ENCODE assay signal across 13 mouse cellular contexts in the genomic region with DNA sequence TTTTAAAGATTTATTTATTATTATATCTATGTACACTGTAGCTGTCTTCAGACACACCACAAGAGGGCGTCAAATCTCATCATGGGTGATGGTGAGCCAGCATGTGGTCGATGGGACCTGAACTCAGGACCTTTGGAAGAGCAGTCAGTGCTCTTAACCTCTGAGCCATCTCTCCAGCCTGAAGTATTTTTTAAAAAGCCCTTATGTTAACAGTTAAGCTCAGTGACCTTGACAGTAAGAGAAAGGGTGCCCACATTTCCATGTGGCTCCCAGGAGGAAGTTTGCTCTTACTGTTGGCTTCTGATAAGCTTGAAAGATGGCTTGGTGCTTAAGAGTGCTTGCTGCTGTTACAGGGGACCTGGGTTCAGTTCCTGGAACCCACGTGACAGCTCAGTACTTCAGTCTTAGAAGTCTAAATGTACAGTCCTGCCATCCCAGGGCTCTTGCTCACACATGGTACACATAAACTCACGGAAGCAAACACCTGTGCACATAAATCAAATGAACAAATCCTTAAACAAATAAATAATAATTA. TPM values are rescaled to one million over a fixed set of nuclear protein-coding genes. Genes with fewer than 3 reads are reported as not detected.
DNase-seq lines count a peak whose midpoint lies in the region; ATAC-seq and TF ChIP-seq lines count a peak whose summit lies in the region.
"Had no signal": no experiment of that assay in that cellular context is flagged by ENCODE, and none has a peak within 500 bp of the region (broad histone marks: within the 10 kb centered on the region; RNA-seq: fewer than 3 reads in every experiment).

No protein-coding gene starts in this region.

- peaks cover 4% of the 10 kb centered on the region; the same call in 1 of the 2 replicates for H3K36me3 ChIP-seq in kidney, postnatal 0 days (ENCODE audit: insufficient read depth, low read length)
- H3K36me3 ChIP-seq in G1E (replicated peaks): peaks cover 48% of the 10 kb centered on the region
- peaks cover 4% of the 10 kb centered on the region for H3K36me3 ChIP-seq in intestine, postnatal 0 days (ENCODE audit: control insufficient read depth, insufficient read depth)
- peaks cover 1% of the 10 kb centered on the region; the same call in 1 of the 2 replicates for H3K36me3 ChIP-seq in splenic B cell, adult 2 months (ENCODE audit: control insufficient read depth, insufficient read depth, low read length, poor library complexity, severe bottlenecking)
- peaks cover 16% of the 10 kb centered on the region for H3K36me3 ChIP-seq in neural tube, embryonic 15.5 days

- no peaks in the 10 kb centered on the region for H3K9me3 ChIP-seq in kidney, postnatal 0 days (replicated peaks; ENCODE audit: low read length)
- H3K9me3 ChIP-seq in G1E (replicated peaks): peaks cover 4% of the 10 kb centered on the region
- no peaks in the 10 kb centered on the region for H3K9me3 ChIP-seq in intestine, postnatal 0 days (ENCODE audit: control insufficient read depth)
- H3K9me3 ChIP-seq in neural tube, embryonic 15.5 days (replicated peaks): no peaks in the 10 kb centered on the region
- H3K9me3 ChIP-seq: embryonic facial prominence, embryonic 13.5 days had no signal

- H3K4me2 ChIP-seq in kidney, postnatal 0 days (ENCODE audit: low read length): no peak overlapping the region
- no peak overlapping the region; the same call in 1 of the 2 replicates for H3K4me2 ChIP-seq in intestine, postnatal 0 days (replicated peaks; ENCODE audit: low read depth)
- H3K4me2 ChIP-seq in neural tube, embryonic 15.5 days: no peak overlapping the region

- H3K9ac ChIP-seq in kidney, postnatal 0 days (ENCODE audit: low read depth, low read length): no peak overlapping the region
- H3K9ac ChIP-seq in intestine, postnatal 0 days (ENCODE audit: low read depth, low read length): no peak overlapping the region
- H3K9ac ChIP-seq in neural tube, embryonic 15.5 days (replicated peaks): no peak overlapping the region

- 0 out of 2 replicates have a peak, but pooled peaks have one; percentile 7 for TF ChIP-seq CTCF in kidney, postnatal 0 days (IDR thresholded peaks at IDR 0.05; ENCODE audit: low read depth)
- no peak for TF ChIP-seq CTCF in G1E (IDR thresholded peaks at IDR 0.05; ENCODE audit: low read depth, low read length)
- peak; percentile 5; the same call in 1 of the 2 replicates for TF ChIP-seq CTCF in intestine, postnatal 0 days (IDR thresholded peaks at IDR 0.05; ENCODE audit: low read depth)

- WGBS in kidney, postnatal 0 days: 76% methylated on average over 4 of the region's 4 CpGs
- 81% methylated on average over 4 of the region's 4 CpGs for WGBS in intestine, postnatal 0 days
- WGBS in neural tube, embryonic 15.5 days: 90% methylated on average over 4 of the region's 4 CpGs

- no peak for DNase-seq in kidney, postnatal 0 days (ENCODE audit: low spot score)
- DNase-seq in kidney, adult 9 months: no peak
- DNase-seq in G1E (ENCODE audit: low spot score): peak; percentile 11
- peak; percentile 2 for DNase-seq in splenic B cell, adult 2 months (ENCODE audit: low read depth, low spot score)
- DNase-seq in testis, postnatal 14 days (ENCODE audit: low spot score): no peak
- DNase-seq: heart, adult 18-20 months; left cerebral cortex, postnatal 4 days; thymus, postnatal 36 days had no signal

- H3K4me3 ChIP-seq in kidney, postnatal 0 days (replicated peaks; ENCODE audit: low read depth, low read length): no peak overlapping the region
- H3K4me3 ChIP-seq in G1E (ENCODE audit: low read depth, low read length): peak overlapping the region; percentile 87; the same call in 1 of the 2 replicates
- no peak overlapping the region for H3K4me3 ChIP-seq in intestine, postnatal 0 days (ENCODE audit: low read depth, low read length)
- no peak overlapping the region for H3K4me3 ChIP-seq in neural tube, embryonic 15.5 days (replicated peaks)

- no peak for ATAC-seq in kidney, postnatal 0 days (replicated peaks; ENCODE audit: low FRiP score, low read depth)
- peak; percentile 42 for ATAC-seq in G1E (ENCODE audit: extremely low read depth, insufficient number of reproducible peaks, low FRiP score, poor library complexity, severe bottlenecking)
- ATAC-seq in intestine, postnatal 0 days: no peak
- ATAC-seq in neural tube, embryonic 15.5 days (ENCODE audit: low FRiP score): no peak
- ATAC-seq: activated CD4-positive, CD25-positive, alpha-beta regulatory T cell, adult 4 months had no signal

- no peak overlapping the region for H3K27ac ChIP-seq in kidney, postnatal 0 days
- no peak overlapping the region for H3K27ac ChIP-seq in intestine, postnatal 0 days (ENCODE audit: low read depth, low read length)
- H3K27ac ChIP-seq in neural tube, embryonic 15.5 days (replicated peaks): no peak overlapping the region
- H3K27ac ChIP-seq: embryonic facial prominence, embryonic 13.5 days; macrophage had no signal

- H3K4me1 ChIP-seq in kidney, postnatal 0 days (replicated peaks; ENCODE audit: insufficient read depth, low read length): no peaks in the 10 kb centered on the region
- peaks cover 41% of the 10 kb centered on the region for H3K4me1 ChIP-seq in G1E (ENCODE audit: insufficient read depth, low read depth, low read length)
- H3K4me1 ChIP-seq in intestine, postnatal 0 days (replicated peaks; ENCODE audit: control insufficient read depth, insufficient read depth, low read length): no peaks in the 10 kb centered on the region
- H3K4me1 ChIP-seq in neural tube, embryonic 15.5 days: peaks cover 22% of the 10 kb centered on the region

- no peaks in the 10 kb centered on the region for H3K27me3 ChIP-seq in kidney, postnatal 0 days (ENCODE audit: insufficient read depth, low read length)
- H3K27me3 ChIP-seq in G1E (ENCODE audit: insufficient read depth, low read length): no peaks in the 10 kb centered on the region
- H3K27me3 ChIP-seq in intestine, postnatal 0 days (replicated peaks; ENCODE audit: control insufficient read depth, insufficient read depth, low read length): no peaks in the 10 kb centered on the region
- H3K27me3 ChIP-seq in splenic B cell, adult 2 months (ENCODE audit: control insufficient read depth, insufficient read depth, low read length, poor library complexity, severe bottlenecking): no peaks in the 10 kb centered on the region
- H3K27me3 ChIP-seq in neural tube, embryonic 15.5 days (replicated peaks): no peaks in the 10 kb centered on the region
- H3K27me3 ChIP-seq: embryonic facial prominence, embryonic 13.5 days had no signal

RNA-seq across cellular contexts. Expression of gene Rint1, which starts 1.6 kb away (rescaled TPM):
- polyA plus RNA-seq in kidney, postnatal 0 days (2015; fragmentation: Nextera tagmentation; extraction: Ambion mirVana): 26.8 and 29.5 TPM in 2 replicates
- 32.4 and 34.2 TPM in 2 replicates for total RNA-seq in G1E (2014; fragmentation: Nextera tagmentation)
- total RNA-seq in G1E (2017): 45.2 and 67.0 TPM in 2 replicates
- polyA plus RNA-seq in G1E (2012): 12.9 and 13.8 TPM in 2 replicates
- polyA plus RNA-seq in intestine, postnatal 0 days (2015; fragmentation: Nextera tagmentation; extraction: Ambion mirVana): 12.4 and 14.7 TPM in 2 replicates
- 31.3 and 32.0 TPM in 2 replicates for polyA plus RNA-seq in neural tube, embryonic 15.5 days (2015; fragmentation: Nextera tagmentation; extraction: Ambion mirVana)

RNA-seq across cellular contexts. Expression of gene Pus7, which starts 5.6 kb away (rescaled TPM):
- 13.8 and 16.3 TPM in 2 replicates for polyA plus RNA-seq in kidney, postnatal 0 days (2015; fragmentation: Nextera tagmentation; extraction: Ambion mirVana)
- total RNA-seq in G1E (2014; fragmentation: Nextera tagmentation) (78.8 and 84.1 TPM in 2 replicates), G1E (2017) (32.5 and 35.7 TPM in 2 replicates)
- 7.6 and 8.6 TPM in 2 replicates for polyA plus RNA-seq in G1E (2012)
- 5.8 and 6.1 TPM in 2 replicates for polyA plus RNA-seq in intestine, postnatal 0 days (2015; fragmentation: Nextera tagmentation; extraction: Ambion mirVana)
- 15.1 and 19.7 TPM in 2 replicates for polyA plus RNA-seq in neural tube, embryonic 15.5 days (2015; fragmentation: Nextera tagmentation; extraction: Ambion mirVana)

RNA-seq across cellular contexts. Expression of gene Tomm7, which starts 54.8 kb away (rescaled TPM):
- 121 and 137 TPM in 2 replicates for polyA plus RNA-seq in kidney, postnatal 0 days (2015; fragmentation: Nextera tagmentation; extraction: Ambion mirVana)
- 7.8 and 12.3 TPM in 2 replicates for total RNA-seq in G1E (2014; fragmentation: Nextera tagmentation)
- 343 and 366 TPM in 2 replicates for total RNA-seq in G1E (2017)
- polyA plus RNA-seq in G1E (2012): 6.0 and 22.3 TPM in 2 replicates
- 111 and 118 TPM in 2 replicates for polyA plus RNA-seq in intestine, postnatal 0 days (2015; fragmentation: Nextera tagmentation; extraction: Ambion mirVana)
- 90.5 and 92.8 TPM in 2 replicates for polyA plus RNA-seq in neural tube, embryonic 15.5 days (2015; fragmentation: Nextera tagmentation; extraction: Ambion mirVana)

Comparison
In these comparisons a context has a peak if more than half of its experiments do, and no peak if none do; other contexts are left out.
1. DNase-seq: peak in G1E (single experiment) and splenic B cell, adult 2 months (single experiment); none in kidney, postnatal 0 days (single experiment), kidney, adult 9 months (single experiment) and testis, postnatal 14 days (single experiment).